Mouse (Mus musculus) intestine, embryonic 15.5 days (tissue): ENCODE results near the gene Cnn3. TPM values are rescaled to one million over a fixed set of nuclear protein-coding genes. Genes with fewer than 3 reads are reported as not detected.

Source experiments
- ATAC-seq: fragments of 200-750 bp; cut with Nextera tagmentation; 2 replicates; pipeline ENCODE4 v1.8.0; 2017; ENCODE audit warnings: moderate TSS enrichment, moderate library complexity
- H3K27ac ChIP-seq: fragments of 300-500 bp; sonication (generic); 2 replicates; pipeline ENCODE4 v1.5.1; 2015; ENCODE audit warnings: mild to moderate bottlenecking, inconsistent platforms
- H3K27me3 ChIP-seq: fragments of 300-500 bp; sonication (generic); replicated peaks from 2 replicates; pipeline ENCODE4 v1.6.1; 2015; ENCODE audit warnings: inconsistent platforms
- H3K36me3 ChIP-seq: fragments of 300-500 bp; sonication (generic); 2 replicates; pipeline ENCODE4 v1.6.1; 2015; ENCODE audit warnings: inconsistent platforms
- H3K4me1 ChIP-seq: fragments of 300-500 bp; sonication (generic); replicated peaks from 2 replicates; pipeline ENCODE4 v1.6.1; 2015; ENCODE audit warnings: inconsistent platforms
- H3K4me2 ChIP-seq: fragments of 300-500 bp; sonication (generic); replicated peaks from 2 replicates; pipeline ENCODE4 v1.6.1; 2015; ENCODE audit warnings: mild to moderate bottlenecking, inconsistent platforms
- H3K4me3 ChIP-seq: fragments of 300-500 bp; sonication (generic); replicated peaks from 2 replicates; pipeline ENCODE4 v1.5.1; 2015; ENCODE audit warnings: inconsistent platforms
- H3K9ac ChIP-seq: fragments of 300-500 bp; sonication (generic); 2 replicates; pipeline ENCODE4 v1.6.1; 2015; ENCODE audit warnings: inconsistent platforms
- H3K9me3 ChIP-seq: fragments of 300-500 bp; sonication (generic); 2 replicates; pipeline ENCODE4 v1.6.1; 2016; ENCODE audit warnings: inconsistent platforms
- WGBS: fragments of 180-500 bp; shearing (Covaris S2); methylation state at CpG from one replicate; pipeline ENCODE4 v1.1.7; 2015; 5-methylcytosine and 5-hydroxymethylcytosine counted together
- polyA plus RNA-seq: library from polyadenylated mRNA; unstranded; fragments of >200 nt; fragmentation: Nextera tagmentation; extraction: Ambion mirVana; gene quantifications from 2 replicates; pipeline ENCODE4 v1.2.1, GENCODE M21; 2015

Cnn3 gene
- polyA plus RNA-seq, 1 experiment from 2014 or later = 470 TPM

GRCm38 (mm10) chr3:121426621-121427519 lies 573 bp downstream of the Cnn3 start:
- under 1% methylated on average over 93 of the region's 93 CpGs for WGBS
- Histone ChIP-seq H3K27me3 (no peaks in the 10 kb centered on the region), H3K9ac (peak overlapping the region; percentile 96), H3K4me3 (peak overlapping the region; percentile 73), H3K36me3 (no peaks in the 10 kb centered on the region), H3K4me1 (0 out of 2 replicates have a peak, but pooled peaks cover 20% of the 10 kb centered on the region), H3K27ac (peak overlapping the region; percentile 97), H3K9me3 (no peaks in the 10 kb centered on the region), H3K4me2 (peak overlapping the region; percentile 91)
- peak; percentile 78 for ATAC-seq

- H3K27me3 ChIP-seq = no peaks in the 10 kb centered on the region
- H3K4me3 ChIP-seq = peak overlapping the region; percentile 73
- ATAC-seq = peak; percentile 52
- 0 out of 2 replicates have a peak, but pooled peaks cover 20% of the 10 kb centered on the region for H3K4me1 ChIP-seq
- peak overlapping the region; percentile 96 for H3K9ac ChIP-seq
- peak overlapping the region; percentile 91 for H3K4me2 ChIP-seq
- under 1% methylated on average over 13 of the region's 13 CpGs for WGBS
- peak overlapping the region; percentile 97 for H3K27ac ChIP-seq
- no peaks in the 10 kb centered on the region for H3K9me3 ChIP-seq
- no peaks in the 10 kb centered on the region for H3K36me3 ChIP-seq
These were observed 1.2 kb downstream of the Cnn3 start for GRCm38 (mm10) chr3:121427520-121427908.

DNA sequence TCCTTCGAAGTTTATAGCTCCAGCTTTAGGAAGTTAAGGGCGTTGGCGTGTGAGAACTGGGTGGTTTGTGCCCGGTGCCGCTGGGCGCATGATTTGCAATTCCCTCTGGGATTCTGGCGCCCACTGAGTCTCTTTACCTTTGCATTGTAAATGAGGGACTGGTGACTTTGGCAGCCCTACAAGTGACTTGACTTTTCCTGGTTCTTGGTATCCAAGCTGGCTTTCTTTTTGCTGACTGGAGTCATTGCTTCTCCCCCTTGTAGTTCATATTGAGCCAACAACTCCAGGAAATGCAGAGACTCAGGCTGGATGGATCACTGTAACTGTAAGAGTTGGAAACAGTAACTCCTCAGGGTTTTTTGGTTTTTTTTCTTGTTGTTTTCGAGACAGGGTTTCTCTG lies 1.9 kb downstream of the Cnn3 start:
- peak overlapping the region; percentile 91 for H3K4me2 ChIP-seq
- H3K9ac ChIP-seq = peak overlapping the region; percentile 96
- ATAC-seq = no peak
- H3K27ac ChIP-seq = peak overlapping the region; percentile 97; the same call in 1 of the 2 replicates
- H3K27me3 ChIP-seq = no peaks in the 10 kb centered on the region
- WGBS = 7% methylated on average over 8 of the region's 8 CpGs
- no peaks in the 10 kb centered on the region for H3K9me3 ChIP-seq
- no peaks in the 10 kb centered on the region for H3K36me3 ChIP-seq
- H3K4me3 ChIP-seq = peak overlapping the region; percentile 73
- H3K4me1 ChIP-seq = 0 out of 2 replicates have a peak, but pooled peaks cover 20% of the 10 kb centered on the region

GRCm38 (mm10) chr3:121428696-121429259 lies 2.5 kb downstream of the Cnn3 start:
- no peaks in the 10 kb centered on the region for H3K27me3 ChIP-seq
- H3K9ac ChIP-seq = peak overlapping the region; percentile 96; the same call in 1 of the 2 replicates
- H3K4me3 ChIP-seq = peak overlapping the region; percentile 73
- peaks cover 24% of the 10 kb centered on the region for H3K4me1 ChIP-seq
- H3K9me3 ChIP-seq = no peaks in the 10 kb centered on the region
- no peak for ATAC-seq
- peak overlapping the region; percentile 91 for H3K4me2 ChIP-seq
- no peaks in the 10 kb centered on the region for H3K36me3 ChIP-seq
- H3K27ac ChIP-seq = no peak overlapping the region
- 43% methylated on average over 11 of the region's 11 CpGs for WGBS

DNA sequence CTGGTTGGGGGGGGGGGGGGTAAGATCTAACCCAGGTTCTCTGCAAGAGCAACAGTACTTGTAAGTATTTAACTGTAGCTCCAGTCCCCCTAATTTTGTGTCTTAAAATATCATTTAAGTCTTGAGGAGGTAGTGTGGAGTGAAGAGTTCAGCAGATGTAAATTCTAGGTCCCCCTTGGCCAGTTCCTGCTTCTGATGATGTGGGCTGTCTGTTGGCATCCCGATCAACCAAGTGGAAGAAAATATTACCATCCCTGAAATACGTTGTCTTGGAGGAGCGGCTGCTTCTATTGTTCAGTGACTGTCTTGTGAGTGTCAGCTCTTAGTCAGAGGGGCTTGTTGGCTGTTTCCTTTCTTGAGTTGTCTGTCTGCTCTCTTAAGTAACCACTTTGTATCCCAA lies 3.2 kb downstream of the Cnn3 start:
- H3K4me3 ChIP-seq = no peak overlapping the region
- peak overlapping the region; percentile 91 for H3K4me2 ChIP-seq
- WGBS = 49% methylated on average over 3 of the region's 3 CpGs
- no peaks in the 10 kb centered on the region for H3K27me3 ChIP-seq
- no peak overlapping the region for H3K9ac ChIP-seq
- ATAC-seq = no peak
- H3K27ac ChIP-seq = no peak overlapping the region
- H3K4me1 ChIP-seq = peaks cover 31% of the 10 kb centered on the region
- H3K9me3 ChIP-seq = no peaks in the 10 kb centered on the region
- H3K36me3 ChIP-seq = no peaks in the 10 kb centered on the region

DNA sequence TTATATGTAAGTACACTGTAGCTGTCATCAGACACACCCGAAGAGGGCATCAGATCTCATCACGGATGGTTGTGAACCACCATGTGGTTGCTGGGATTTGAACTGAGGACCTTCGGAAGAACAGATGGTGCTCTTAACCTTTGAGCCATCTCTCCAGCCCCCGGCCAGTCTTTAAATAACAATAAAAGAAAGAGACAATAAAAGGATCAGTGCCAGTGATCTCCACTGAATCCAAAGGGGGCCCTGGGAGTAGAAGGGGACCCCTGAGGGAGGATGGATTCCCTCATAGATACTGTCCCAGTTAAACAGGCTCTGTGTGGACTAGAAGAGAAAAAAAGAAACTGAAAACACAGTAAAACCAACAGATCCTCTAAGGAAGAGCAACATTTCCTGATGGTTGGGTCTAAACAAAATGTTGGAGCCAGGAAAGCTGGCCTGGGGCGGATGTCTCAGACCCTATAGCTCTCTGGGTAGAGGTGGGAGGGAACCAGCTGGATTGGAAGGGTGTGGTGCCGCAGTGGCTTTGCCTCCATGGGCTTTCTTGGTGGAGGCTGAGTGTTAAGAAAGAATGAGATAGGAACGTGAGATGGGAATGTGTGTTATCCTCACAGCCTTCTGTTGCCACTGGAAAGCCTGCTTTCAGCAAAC lies 4.1 kb downstream of the Cnn3 start:
- Histone ChIP-seq H3K9ac (no peak overlapping the region), H3K27me3 (no peaks in the 10 kb centered on the region), H3K27ac (no peak overlapping the region; the same call in 1 of the 2 replicates), H3K4me1 (peaks cover 39% of the 10 kb centered on the region), H3K9me3 (no peaks in the 10 kb centered on the region), H3K4me2 (no peak overlapping the region), H3K36me3 (no peaks in the 10 kb centered on the region), H3K4me3 (no peak overlapping the region)
- 48% methylated on average over 7 of the region's 7 CpGs for WGBS
- ATAC-seq = no peak

GRCm38 (mm10) chr3:121433359-121433758 lies 7.1 kb downstream of the Cnn3 start:
- Histone ChIP-seq H3K27me3 (no peaks in the 10 kb centered on the region), H3K4me1 (peaks cover 51% of the 10 kb centered on the region), H3K4me2 (no peak overlapping the region)

GRCm38 (mm10) chr3:121433968-121434533 lies 7.8 kb downstream of the Cnn3 start:
- Histone ChIP-seq H3K4me2 (peak overlapping the region; percentile 18), H3K27ac (no peak overlapping the region; the same call in 1 of the 2 replicates)

More at GRCm38 (mm10) chr3:121433359-121433758, 7.1 kb downstream of the Cnn3 start:
- no peak overlapping the region for H3K4me3 ChIP-seq
- peaks cover 3% of the 10 kb centered on the region; the same call in 1 of the 2 replicates for H3K36me3 ChIP-seq
- 0 out of 2 replicates have a peak, but pooled peaks have one; percentile 19 for ATAC-seq
- H3K9me3 ChIP-seq = no peaks in the 10 kb centered on the region
- 76% methylated on average over 6 of the region's 6 CpGs for WGBS
- no peak overlapping the region for H3K27ac ChIP-seq
- no peak overlapping the region for H3K9ac ChIP-seq

GRCm38 (mm10) chr3:121435296-121435695 lies 9.0 kb downstream of the Cnn3 start:
- 71% methylated on average over 5 of the region's 5 CpGs for WGBS
- ATAC-seq = 0 out of 2 replicates have a peak, but pooled peaks have one; percentile 34
- Histone ChIP-seq H3K36me3 (peaks cover 3% of the 10 kb centered on the region; the same call in 1 of the 2 replicates), H3K27me3 (no peaks in the 10 kb centered on the region), H3K4me2 (no peak overlapping the region), H3K4me3 (no peak overlapping the region), H3K9ac (no peak overlapping the region), H3K4me1 (peaks cover 51% of the 10 kb centered on the region), H3K9me3 (no peaks in the 10 kb centered on the region), H3K27ac (no peak overlapping the region)

More at GRCm38 (mm10) chr3:121433968-121434533, 7.8 kb downstream of the Cnn3 start:
- Histone ChIP-seq H3K4me1 (peaks cover 49% of the 10 kb centered on the region), H3K27me3 (no peaks in the 10 kb centered on the region), H3K4me3 (no peak overlapping the region), H3K9ac (no peak overlapping the region), H3K36me3 (peaks cover 3% of the 10 kb centered on the region; the same call in 1 of the 2 replicates), H3K9me3 (no peaks in the 10 kb centered on the region)
- WGBS = 33% methylated on average over 8 of the region's 8 CpGs
- peak; percentile 28; the same call in 1 of the 2 replicates for ATAC-seq

DNA sequence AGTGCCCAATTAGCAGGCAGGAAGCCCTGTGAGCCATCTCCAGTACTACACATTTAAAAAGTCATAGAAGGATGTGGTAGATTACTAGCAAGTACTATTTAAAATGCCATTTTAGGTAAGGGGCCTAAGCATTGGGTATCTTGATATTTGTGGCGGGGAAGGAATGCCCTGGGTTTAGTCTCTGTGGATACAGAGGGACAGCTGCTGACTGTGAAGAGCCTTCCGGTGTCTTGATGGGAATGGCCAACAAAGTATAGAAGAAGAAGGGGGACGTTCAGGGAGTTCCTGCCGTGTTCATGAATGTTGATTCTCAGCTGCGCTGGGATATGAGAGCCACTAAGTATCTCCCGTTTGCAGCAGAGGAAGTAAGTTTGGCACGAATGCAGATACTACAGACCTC lies 10.8 kb downstream of the Cnn3 start:
- 67% methylated on average over 7 of the region's 7 CpGs for WGBS

GRCm38 (mm10) chr3:121437996-121438395 lies 11.7 kb downstream of the Cnn3 start:
- Histone ChIP-seq H3K4me3 (no peak overlapping the region), H3K9me3 (no peaks in the 10 kb centered on the region), H3K27me3 (no peaks in the 10 kb centered on the region), H3K9ac (no peak overlapping the region), H3K36me3 (peaks cover 7% of the 10 kb centered on the region; the same call in 1 of the 2 replicates), H3K4me1 (peaks cover 53% of the 10 kb centered on the region), H3K27ac (no peak overlapping the region), H3K4me2 (no peak overlapping the region)
- ATAC-seq = no peak
- WGBS = 69% methylated on average over 7 of the region's 7 CpGs

More for the DNA sequence above, 10.8 kb downstream of the Cnn3 start:
- ATAC-seq = no peak
- H3K9ac ChIP-seq = no peak overlapping the region
- H3K27ac ChIP-seq = no peak overlapping the region
- H3K4me2 ChIP-seq = no peak overlapping the region
- H3K4me3 ChIP-seq = no peak overlapping the region
- peaks cover 7% of the 10 kb centered on the region; the same call in 1 of the 2 replicates for H3K36me3 ChIP-seq
- no peaks in the 10 kb centered on the region for H3K9me3 ChIP-seq
- H3K27me3 ChIP-seq = no peaks in the 10 kb centered on the region
- peaks cover 53% of the 10 kb centered on the region for H3K4me1 ChIP-seq
